Mouse (Mus musculus) ES-Bruce4 (cell line): ENCODE data around the gene Lrrk1.

Experiments used
- CTCF ChIP-seq: IDR thresholded peaks from one replicate; pipeline ENCODE4 v1.8.1; 2011; ENCODE audit warnings: low read depth, low read length
- POLR2A ChIP-seq: IDR thresholded peaks from one replicate; pipeline ENCODE4 v1.8.1; 2011; ENCODE audit warnings: low read length; ENCODE audit not compliant: insufficient read depth

DNA sequence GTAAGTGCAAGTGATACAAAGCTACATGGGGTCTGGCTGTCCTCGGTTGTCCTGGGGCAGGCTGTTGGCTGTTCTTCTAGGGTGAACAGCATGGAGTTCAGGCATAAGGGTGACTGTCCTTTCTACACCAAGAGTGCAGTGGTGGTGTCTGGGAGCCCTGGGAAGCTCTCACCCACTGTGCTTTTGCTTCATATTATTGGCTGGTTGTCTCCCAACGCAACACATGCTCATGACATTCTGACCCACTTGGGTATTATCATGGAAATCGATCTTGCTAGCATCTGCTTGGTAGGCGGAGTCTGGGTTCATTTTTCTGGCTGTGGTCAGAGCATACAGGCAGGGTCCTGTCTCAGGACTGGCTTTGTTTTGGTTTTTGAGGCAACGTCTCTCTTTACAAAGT is 131.7 kb downstream of the Lrrk1 start:
- no peak for TF ChIP-seq CTCF
- TF ChIP-seq POLR2A, result no peak
